8 mouse cellular contexts compared by ENCODE assay signal in genomic region chr10:22272914-22273683, GRCm38 (mm10).
DNase-seq lines count a peak whose midpoint lies in the region; ATAC-seq lines count a peak whose summit lies in the region.
"Not testable (repeated sequence)": the region's sequence is repeated elsewhere in the genome, so short reads cannot be mapped to it uniquely, and the experiment has no call there.

No protein-coding gene starts in this region.

- peaks cover 14% of the 10 kb centered on the region; the same call in 1 of the 2 replicates for H3K4me1 ChIP-seq in embryonic facial prominence, embryonic 15.5 days
- H3K4me1 ChIP-seq in heart, embryonic 14.5 days (ENCODE audit: control insufficient read depth in 2 of 2, insufficient read depth in 2 of 2, low read length in 2 of 2); intestine, embryonic 14.5 days (replicated peaks; ENCODE audit: control insufficient read depth, insufficient read depth, low read length); limb, embryonic 12.5 days (replicated peaks): not testable (repeated sequence)
- H3K4me1 ChIP-seq in neural tube, embryonic 12.5 days: peaks cover 12% of the 10 kb centered on the region; the same call in 1 of the 2 replicates

- not testable (repeated sequence) for H3K36me3 ChIP-seq in embryonic facial prominence, embryonic 15.5 days; heart, embryonic 14.5 days (ENCODE audit: control insufficient read depth, insufficient read depth, low read length); intestine, embryonic 14.5 days (ENCODE audit: control insufficient read depth, insufficient read depth, low read length); limb, embryonic 12.5 days; neural tube, embryonic 12.5 days

- H3K4me3 ChIP-seq in embryonic facial prominence, embryonic 15.5 days (replicated peaks): peak overlapping the region; percentile 46
- H3K4me3 ChIP-seq in heart, embryonic 14.5 days (ENCODE audit: control insufficient read depth in 1 of 2, insufficient read depth in 1 of 2, low read depth in 1 of 2, low read length in 2 of 2): peak overlapping the region; percentile 44 to 57
- peak overlapping the region; percentile 38 for H3K4me3 ChIP-seq in intestine, embryonic 14.5 days (ENCODE audit: low read depth, low read length)
- H3K4me3 ChIP-seq in limb, embryonic 12.5 days (replicated peaks): peak overlapping the region; percentile 49
- H3K4me3 ChIP-seq in neural tube, embryonic 12.5 days: peak overlapping the region; percentile 42

- not testable (repeated sequence) for H3K27ac ChIP-seq in embryonic facial prominence, embryonic 15.5 days (replicated peaks); heart, embryonic 14.5 days (replicated peaks in 1 of 2; ENCODE audit: control insufficient read depth in 1 of 2, insufficient read depth in 1 of 2, low read depth in 2 of 2, low read length in 2 of 2); intestine, embryonic 14.5 days (ENCODE audit: low read depth); limb, embryonic 12.5 days; neural tube, embryonic 12.5 days

- ATAC-seq in embryonic facial prominence, embryonic 15.5 days (ENCODE audit: insufficient number of reproducible peaks, low FRiP score, low TSS enrichment, low read depth): peak; percentile 24; the same call in 1 of the 2 replicates
- ATAC-seq in heart, embryonic 14.5 days (ENCODE audit: insufficient number of reproducible peaks, insufficient read depth, low FRiP score, low read depth): 0 out of 2 replicates have a peak, but pooled peaks have one; percentile 47
- 0 out of 2 replicates have a peak, but pooled peaks have one; percentile 70 for ATAC-seq in intestine, embryonic 14.5 days (replicated peaks; ENCODE audit: low FRiP score, low TSS enrichment, low read depth)
- peak; percentile 59; the same call in 1 of the 2 replicates for ATAC-seq in limb, embryonic 12.5 days (ENCODE audit: insufficient number of reproducible peaks, insufficient read depth, low FRiP score, low TSS enrichment, low read depth)
- peak; percentile 54; the same call in 1 of the 2 replicates for ATAC-seq in neural tube, embryonic 12.5 days (ENCODE audit: low FRiP score, low read depth)

- WGBS in embryonic facial prominence, embryonic 15.5 days: 2% methylated on average over 37 of the region's 37 CpGs
- WGBS in heart, embryonic 14.5 days: 3% methylated on average over 28 of the region's 37 CpGs
- 1% methylated on average over 37 of the region's 37 CpGs for whole genome bisulfite sequencing in intestine, embryonic 14.5 days
- 3% methylated on average over 37 of the region's 37 CpGs for WGBS in limb, embryonic 12.5 days
- 2% methylated on average over 37 of the region's 37 CpGs for WGBS in neural tube, embryonic 12.5 days

- peak overlapping the region; percentile 88 for H3K4me2 ChIP-seq in embryonic facial prominence, embryonic 15.5 days (replicated peaks)
- peak overlapping the region; percentile 91 for H3K4me2 ChIP-seq in heart, embryonic 14.5 days (ENCODE audit: low read length)
- H3K4me2 ChIP-seq in intestine, embryonic 14.5 days (ENCODE audit: low read length): peak overlapping the region; percentile 71
- H3K4me2 ChIP-seq in limb, embryonic 12.5 days: peak overlapping the region; percentile 88
- H3K4me2 ChIP-seq in neural tube, embryonic 12.5 days (replicated peaks): peak overlapping the region; percentile 85

- DNase-seq in adrenal gland, postnatal 25 days: peak; percentile 15
- DNase-seq in intestine, embryonic 14.5 days (ENCODE audit: low spot score): peak; percentile 64
- DNase-seq in lung, postnatal 4 days: peak; percentile 8 to 24
- peak; percentile 17 for DNase-seq in thymus, postnatal 4 days

- not testable (repeated sequence) for H3K9me3 ChIP-seq in embryonic facial prominence, embryonic 15.5 days (replicated peaks); heart, embryonic 14.5 days (ENCODE audit: control insufficient read depth, low read length); intestine, embryonic 14.5 days (ENCODE audit: control insufficient read depth, low read length); limb, embryonic 12.5 days; neural tube, embryonic 12.5 days

- not testable (repeated sequence) for H3K9ac ChIP-seq in embryonic facial prominence, embryonic 15.5 days
- peak overlapping the region; percentile 63; the same call in 1 of the 2 replicates for H3K9ac ChIP-seq in heart, embryonic 14.5 days (ENCODE audit: low read length)
- H3K9ac ChIP-seq in intestine, embryonic 14.5 days (ENCODE audit: low read length): 0 out of 2 replicates have a peak overlapping the region, but pooled peaks have one; percentile 5
- H3K9ac ChIP-seq in limb, embryonic 12.5 days (replicated peaks): peak overlapping the region; percentile 37
- 0 out of 2 replicates have a peak overlapping the region, but pooled peaks have one; percentile 45 for H3K9ac ChIP-seq in neural tube, embryonic 12.5 days

- H3K27me3 ChIP-seq in embryonic facial prominence, embryonic 15.5 days: peaks cover 18% of the 10 kb centered on the region
- H3K27me3 ChIP-seq in heart, embryonic 14.5 days (ENCODE audit: control insufficient read depth, insufficient read depth, low read length); intestine, embryonic 14.5 days (replicated peaks; ENCODE audit: control insufficient read depth, insufficient read depth, low read length): not testable (repeated sequence)
- peaks cover 21% of the 10 kb centered on the region for H3K27me3 ChIP-seq in limb, embryonic 12.5 days
- H3K27me3 ChIP-seq in neural tube, embryonic 12.5 days (replicated peaks): peaks cover 12% of the 10 kb centered on the region
